Mouse (Mus musculus): ENCODE measurements around the gene Rgmb. TPM values are rescaled to one million over a fixed set of nuclear protein-coding genes. Genes with fewer than 3 reads are reported as not detected.

Gene Rgmb
- polyA plus RNA-seq, 1 experiment = 187 TPM

DNA sequence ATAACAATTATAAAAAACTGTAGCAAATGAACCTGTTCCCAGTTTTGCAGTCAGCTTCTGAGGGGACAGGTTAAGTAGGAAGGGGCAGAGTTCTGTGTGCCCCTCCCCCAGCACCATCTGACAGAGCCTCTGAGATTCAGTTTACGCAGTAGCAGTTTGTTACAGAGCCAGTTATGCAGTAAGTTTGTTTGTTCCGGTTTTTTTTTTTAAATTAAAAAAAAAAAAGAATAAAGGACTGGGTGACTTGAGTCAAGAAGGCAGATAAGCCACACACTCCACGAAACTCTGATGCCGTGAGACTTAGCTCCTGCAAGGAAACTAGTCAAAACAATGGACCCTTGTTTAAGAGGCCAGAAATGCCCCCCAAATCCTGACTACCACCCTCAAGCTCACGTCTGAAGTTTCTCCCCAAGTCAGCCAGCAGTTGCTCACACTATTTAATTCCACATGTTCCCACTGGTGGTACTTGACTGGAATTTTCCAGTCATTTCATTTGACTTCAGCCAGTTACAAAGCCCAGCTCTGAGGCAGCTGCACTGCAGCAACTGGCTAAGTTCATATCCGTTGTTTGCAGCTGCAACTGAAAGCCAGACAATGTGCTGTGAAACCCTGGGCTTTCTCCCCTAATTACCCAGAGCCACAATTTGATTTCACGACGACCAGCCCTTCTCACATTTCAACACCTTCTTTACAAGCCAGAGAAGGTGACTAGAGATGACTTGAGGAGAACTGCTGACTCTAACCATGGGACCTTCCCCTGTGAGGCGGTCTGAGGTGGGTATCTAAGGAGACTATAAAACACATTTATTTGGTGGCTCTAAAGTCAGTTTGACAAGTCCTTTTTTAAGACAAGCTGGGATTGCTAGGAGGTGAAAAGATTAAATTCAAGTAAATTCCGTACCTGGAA lies 22.1 kb downstream of the Rgmb start:
- TF ChIP-seq CTCF (IDR thresholded peaks at IDR 0.05; ENCODE audit: borderline replicate concordance, extremely low read depth, insufficient read depth, insufficient read length) (no peak), POLR2A (IDR thresholded peaks at IDR 0.05; ENCODE audit: borderline replicate concordance, extremely low read depth, insufficient read depth, insufficient read length, poor library complexity, severe bottlenecking) (no peak)
- no peak for DNase-seq (ENCODE audit: low read depth)

DNA sequence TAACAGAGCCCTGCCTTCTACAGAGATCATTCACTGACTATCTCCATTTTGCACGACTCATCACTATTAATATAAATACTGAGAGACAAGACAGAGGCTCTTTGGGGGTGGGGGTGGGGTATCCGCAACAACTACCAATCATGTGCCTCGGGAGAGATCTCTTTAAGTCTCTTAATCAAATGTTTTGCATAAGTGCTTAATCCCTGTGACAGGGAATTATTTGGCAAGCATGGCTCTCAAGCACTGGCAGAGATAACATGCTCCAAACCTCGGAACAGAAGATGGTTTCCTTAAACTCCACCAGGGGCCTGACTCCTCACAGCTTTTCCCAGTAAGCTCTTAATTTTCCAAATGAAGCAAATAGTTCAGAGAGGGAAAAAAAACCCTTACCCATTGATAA lies 22.8 kb downstream of the Rgmb start:
- peak; percentile 59 for DNase-seq (ENCODE audit: low read depth)
- no peak for TF ChIP-seq CTCF (IDR thresholded peaks at IDR 0.05; ENCODE audit: borderline replicate concordance, extremely low read depth, insufficient read depth, insufficient read length)
- no peak for TF ChIP-seq POLR2A (IDR thresholded peaks at IDR 0.05; ENCODE audit: borderline replicate concordance, extremely low read depth, insufficient read depth, insufficient read length, poor library complexity, severe bottlenecking)

DNA sequence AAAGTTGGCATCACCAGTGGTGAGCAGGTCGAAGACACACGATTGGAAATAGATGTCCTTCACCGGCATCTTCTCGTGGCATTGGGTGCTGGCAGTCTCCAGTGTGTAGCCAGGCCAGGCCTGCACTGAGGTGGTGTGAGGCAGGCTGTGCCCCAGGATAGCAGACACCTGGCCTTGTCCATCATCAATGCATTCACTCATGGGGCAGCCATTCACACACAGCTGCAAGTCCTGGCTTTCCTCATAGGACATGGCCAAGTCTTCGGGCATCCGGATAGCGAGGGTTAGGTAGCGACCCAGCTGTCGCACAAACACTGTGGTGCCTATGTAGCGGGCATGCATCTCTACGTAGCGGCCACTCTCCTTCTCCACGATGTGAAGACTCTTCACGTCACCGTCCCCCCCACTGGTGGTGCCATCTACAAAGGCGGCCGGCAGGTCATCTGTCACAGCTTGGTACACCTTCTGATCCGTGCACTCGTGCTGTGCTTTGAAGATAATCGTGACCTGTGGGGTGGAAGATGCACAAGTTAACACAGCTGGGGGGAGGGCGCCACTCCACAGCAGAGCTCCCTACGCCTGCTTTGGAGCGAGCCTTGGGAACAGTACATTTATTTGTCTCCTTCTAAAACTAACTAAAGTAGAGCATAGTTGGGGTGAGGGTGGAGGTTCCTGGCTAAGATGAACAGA lies 23.4 kb downstream of the Rgmb start:
- no peak for TF ChIP-seq CTCF (IDR thresholded peaks at IDR 0.05; ENCODE audit: borderline replicate concordance, extremely low read depth, insufficient read depth, insufficient read length)
- TF ChIP-seq POLR2A (IDR thresholded peaks at IDR 0.05; ENCODE audit: borderline replicate concordance, extremely low read depth, insufficient read depth, insufficient read length, poor library complexity, severe bottlenecking) = no peak
- no peak for DNase-seq (ENCODE audit: low read depth)

DNA sequence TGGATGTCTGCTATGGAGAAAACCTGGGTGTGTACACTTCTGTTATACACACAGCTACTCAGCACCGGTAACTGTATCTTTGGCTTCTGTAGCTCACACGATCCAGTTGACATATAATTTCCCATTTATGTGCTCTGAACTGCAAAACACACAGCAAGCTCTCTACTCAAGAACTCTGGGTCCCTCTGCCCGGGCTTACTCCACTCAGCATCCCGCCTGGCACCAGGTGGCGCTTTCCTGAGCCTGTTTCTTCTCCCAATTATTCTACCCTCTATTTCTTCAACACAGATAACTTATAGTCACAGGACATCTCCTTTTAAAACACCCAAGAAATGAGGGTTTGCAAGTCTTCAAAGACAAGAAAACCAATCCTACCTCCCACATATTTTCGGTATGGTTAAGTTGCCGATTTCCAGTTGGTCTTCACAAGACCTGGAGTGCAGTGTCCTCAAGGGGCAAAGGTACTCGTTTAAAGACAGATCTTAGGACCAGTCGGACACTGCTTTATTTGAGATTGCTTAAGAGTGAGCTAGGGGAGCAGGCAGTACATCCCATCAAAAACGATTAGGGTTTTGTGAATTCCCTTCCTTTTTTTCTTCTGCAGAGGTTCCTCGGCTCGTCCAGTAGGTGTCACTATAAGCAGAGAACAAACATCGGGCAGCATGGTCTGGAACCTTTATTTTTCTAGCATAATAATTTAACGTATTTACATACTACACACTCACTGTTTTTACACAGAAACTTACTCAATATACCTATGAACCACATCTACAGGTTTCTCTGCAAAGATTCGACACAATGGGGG lies 26.6 kb downstream of the Rgmb start:
- peak; percentile 68 for DNase-seq (ENCODE audit: low read depth)
- TF ChIP-seq POLR2A (IDR thresholded peaks at IDR 0.05; ENCODE audit: borderline replicate concordance, extremely low read depth, insufficient read depth, insufficient read length, poor library complexity, severe bottlenecking) (no peak), CTCF (IDR thresholded peaks at IDR 0.05; ENCODE audit: borderline replicate concordance, extremely low read depth, insufficient read depth, insufficient read length) (peak; percentile 67; the same call in 1 of the 2 replicates)

GRCm38 (mm10) chr17:15799195-15799793 lies 31.5 kb downstream of the Rgmb start:
- no peak for TF ChIP-seq POLR2A (IDR thresholded peaks at IDR 0.05; ENCODE audit: borderline replicate concordance, extremely low read depth, insufficient read depth, insufficient read length, poor library complexity, severe bottlenecking)
- TF ChIP-seq CTCF (IDR thresholded peaks at IDR 0.05; ENCODE audit: borderline replicate concordance, extremely low read depth, insufficient read depth, insufficient read length) = no peak
- DNase-seq (ENCODE audit: low read depth) = no peak

GRCm38 (mm10) chr17:15790716-15791115 lies 40.1 kb downstream of the Rgmb start:
- TF ChIP-seq POLR2A (IDR thresholded peaks at IDR 0.05; ENCODE audit: borderline replicate concordance, extremely low read depth, insufficient read depth, insufficient read length, poor library complexity, severe bottlenecking) (no peak), CTCF (IDR thresholded peaks at IDR 0.05; ENCODE audit: borderline replicate concordance, extremely low read depth, insufficient read depth, insufficient read length) (no peak)
- DNase-seq (ENCODE audit: low read depth) = no peak

DNA sequence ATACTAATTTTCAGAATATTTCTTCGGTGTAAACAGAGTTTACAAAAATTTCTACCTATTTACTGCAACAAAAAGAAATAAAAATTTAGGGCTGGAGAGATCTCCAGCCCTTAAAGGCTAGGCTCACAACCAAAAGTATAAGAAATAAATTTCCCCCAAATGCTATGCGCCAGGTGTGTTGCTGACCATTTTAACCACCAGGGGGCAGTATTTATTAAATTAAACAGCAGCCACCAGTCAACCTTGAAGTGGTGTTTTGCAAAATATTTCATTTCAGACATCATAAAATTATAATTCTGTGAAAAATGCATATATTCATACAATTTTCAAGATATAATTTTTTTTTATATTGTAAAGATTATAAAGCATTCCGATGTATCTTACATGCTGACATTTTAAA lies 43.8 kb downstream of the Rgmb start:
- peak; percentile 58 for DNase-seq (ENCODE audit: low read depth)
- TF ChIP-seq POLR2A (IDR thresholded peaks at IDR 0.05; ENCODE audit: borderline replicate concordance, extremely low read depth, insufficient read depth, insufficient read length, poor library complexity, severe bottlenecking) (no peak), CTCF (IDR thresholded peaks at IDR 0.05; ENCODE audit: borderline replicate concordance, extremely low read depth, insufficient read depth, insufficient read length) (peak; percentile 60; the same call in 1 of the 2 replicates)

DNA sequence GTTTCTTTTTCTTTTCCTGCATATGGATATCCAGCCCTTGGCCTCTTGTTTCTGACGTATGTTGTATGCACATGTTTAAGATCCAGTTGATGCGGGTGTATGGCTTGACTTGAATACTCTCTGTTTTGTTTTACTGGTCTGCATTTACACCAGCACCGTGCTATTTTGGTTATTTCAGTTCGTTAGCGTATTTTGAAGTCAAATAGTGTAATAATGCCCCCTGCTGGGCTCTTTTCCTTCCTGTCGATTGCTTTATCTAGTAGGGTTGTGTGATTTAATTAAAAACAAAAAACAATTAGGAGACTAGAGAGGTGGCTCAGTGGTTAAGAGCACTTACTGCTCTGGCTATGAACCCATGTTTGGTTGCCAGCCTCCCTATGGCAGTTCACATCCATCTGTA lies 52.9 kb downstream of the Rgmb start:
- DNase-seq (ENCODE audit: low read depth) = peak; percentile 24
- no peak for TF ChIP-seq POLR2A (IDR thresholded peaks at IDR 0.05; ENCODE audit: borderline replicate concordance, extremely low read depth, insufficient read depth, insufficient read length, poor library complexity, severe bottlenecking)

DNA sequence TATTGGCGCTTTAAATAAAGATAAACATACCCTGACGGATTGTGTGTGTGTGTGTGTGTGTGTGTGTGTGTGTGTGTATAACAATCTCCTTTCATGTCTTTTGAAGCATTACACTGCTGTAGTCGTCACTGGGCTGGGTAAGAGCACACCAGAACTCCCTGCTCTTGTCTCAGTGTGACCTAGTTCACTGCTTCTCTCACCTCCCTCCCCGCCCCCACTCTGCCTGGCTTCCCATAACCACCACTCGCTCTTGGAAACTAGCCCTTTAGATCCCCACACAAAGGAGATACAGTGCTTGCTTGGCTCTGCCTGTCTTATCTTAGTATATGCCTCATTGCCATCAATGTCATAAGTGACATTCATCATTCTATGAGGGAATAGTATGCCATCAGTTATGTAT lies 54.5 kb downstream of the Rgmb start:
- no peak for DNase-seq (ENCODE audit: low read depth)
- no peak for TF ChIP-seq CTCF (IDR thresholded peaks at IDR 0.05; ENCODE audit: borderline replicate concordance, extremely low read depth, insufficient read depth, insufficient read length)
- TF ChIP-seq POLR2A (IDR thresholded peaks at IDR 0.05; ENCODE audit: borderline replicate concordance, extremely low read depth, insufficient read depth, insufficient read length, poor library complexity, severe bottlenecking) = no peak

DNA sequence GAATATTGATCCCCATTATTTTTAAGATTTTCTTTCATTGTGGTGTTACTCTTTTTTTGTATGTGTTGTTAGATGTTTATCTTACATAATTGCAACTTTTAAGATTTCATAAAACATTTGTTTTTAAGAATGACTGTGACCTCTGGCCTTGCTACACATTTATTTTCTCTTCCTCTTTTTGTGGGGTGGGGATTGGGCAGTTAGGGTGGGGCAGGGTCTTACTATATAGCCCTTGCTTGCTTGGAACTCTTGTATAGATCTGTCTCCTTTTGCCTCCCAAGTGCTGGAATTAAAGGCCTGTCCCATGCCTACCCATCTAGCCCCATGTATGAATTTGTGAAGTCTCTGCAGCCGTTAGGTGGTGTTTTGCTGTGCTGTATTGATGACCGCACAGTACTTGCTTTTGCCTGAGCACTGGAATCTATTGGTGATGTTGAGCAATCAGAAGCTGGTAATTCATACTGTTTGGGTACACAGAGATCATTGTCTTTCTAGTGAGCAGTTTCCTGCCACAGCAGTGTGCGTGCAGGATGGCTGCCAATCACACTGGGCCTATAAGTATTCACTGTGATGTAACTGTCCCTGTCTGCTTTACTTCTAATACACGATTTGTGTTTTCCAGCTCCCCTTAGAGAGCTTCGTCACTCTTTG lies 56.1 kb downstream of the Rgmb start:
- TF ChIP-seq CTCF (IDR thresholded peaks at IDR 0.05; ENCODE audit: borderline replicate concordance, extremely low read depth, insufficient read depth, insufficient read length) = no peak
- no peak for TF ChIP-seq POLR2A (IDR thresholded peaks at IDR 0.05; ENCODE audit: borderline replicate concordance, extremely low read depth, insufficient read depth, insufficient read length, poor library complexity, severe bottlenecking)
- no peak for DNase-seq (ENCODE audit: low read depth)
